Mouse (Mus musculus): ENCODE measurements at regions not wholly inside any gene's neighbourhood (a gene's known extent, or its start where the extent isn't known, plus 50 kb on each side); places are given as distances from the start of the nearest gene placed in this dataset.
A peak's percentile ranks its signal among the peaks of the same experiment; 100 is the strongest.

- Histone ChIP-seq H3K9me3 (ENCODE audit: low read depth, low read length) (no peaks in the 10 kb centered on the region; the same call in 1 of the 2 replicates), H3K27me3 (ENCODE audit: insufficient read depth, low read length) (no peaks in the 10 kb centered on the region), H3K4me3 (ENCODE audit: low read depth, low read length) (no peak overlapping the region), H3K4me1 (ENCODE audit: insufficient read depth) (no peaks in the 10 kb centered on the region), H3K4me2 (no peak overlapping the region), H3K36me3 (ENCODE audit: insufficient read depth) (no peaks in the 10 kb centered on the region), H3K27ac (ENCODE audit: low read depth) (no peak overlapping the region), H3K9ac (no peak overlapping the region)
- DNase-seq, result no peak
- ATAC-seq (ENCODE audit: insufficient read depth), result no peak
- TF ChIP-seq CTCF (IDR thresholded peaks at IDR 0.05; ENCODE audit: low read depth), result no peak
- WGBS, result 75% methylated on average over 4 of the region's 4 CpGs
Measured at GRCm38 (mm10) chr1:88909314-88909713, 160.9 kb upstream of the Sh3bp4 start.

DNA sequence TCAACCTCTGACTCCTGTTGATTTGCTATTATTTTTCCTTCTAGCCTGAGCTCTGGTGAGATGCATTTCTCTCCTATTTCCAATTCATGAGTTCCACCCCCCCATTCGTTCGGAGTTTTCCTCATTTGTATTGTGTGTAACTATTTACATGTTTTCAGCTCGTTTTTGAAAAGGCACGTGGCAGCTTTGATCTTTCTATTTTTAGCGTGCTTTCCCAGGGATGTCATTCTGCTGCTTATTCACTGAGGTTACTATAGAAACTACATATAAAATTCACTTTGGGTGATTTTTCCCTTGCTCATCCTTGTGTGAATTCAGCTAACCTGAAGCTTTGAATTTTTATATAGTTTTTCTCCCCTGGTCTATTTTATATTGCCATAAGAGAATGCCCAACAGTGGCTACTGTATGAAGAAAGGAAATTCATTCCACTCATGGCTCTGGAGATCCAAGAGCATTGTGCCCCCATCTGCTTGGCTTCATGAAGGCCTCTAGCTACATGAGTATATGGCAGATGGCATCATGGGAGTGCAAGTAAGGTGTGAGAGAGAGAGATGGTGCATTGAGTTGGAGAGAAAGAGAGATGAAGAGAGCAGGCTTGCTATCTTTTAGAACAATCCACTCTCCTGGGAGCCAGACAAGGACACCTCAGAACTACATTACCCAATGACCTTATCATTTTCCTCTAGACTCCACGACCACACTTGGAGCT, 160.2 kb upstream of the Sh3bp4 start:
- no peaks in the 10 kb centered on the region for H3K27me3 ChIP-seq (ENCODE audit: insufficient read depth, low read length)
- H3K4me2 ChIP-seq, result no peak overlapping the region
- H3K4me1 ChIP-seq (ENCODE audit: insufficient read depth), result no peaks in the 10 kb centered on the region
- WGBS, result 60% methylated on average over 6 of the region's 6 CpGs
- no peak overlapping the region for H3K4me3 ChIP-seq (ENCODE audit: low read depth, low read length)
- no peak overlapping the region for H3K27ac ChIP-seq (ENCODE audit: low read depth)
- ATAC-seq (ENCODE audit: insufficient read depth) (no peak), DNase-seq (no peak)
- H3K36me3 ChIP-seq (ENCODE audit: insufficient read depth), result no peaks in the 10 kb centered on the region
- H3K9ac ChIP-seq, result no peak overlapping the region
- H3K9me3 ChIP-seq (ENCODE audit: low read depth, low read length), result no peaks in the 10 kb centered on the region; the same call in 1 of the 2 replicates
- TF ChIP-seq CTCF (IDR thresholded peaks at IDR 0.05; ENCODE audit: low read depth), result no peak

GRCm38 (mm10) chr1:88911724-88912123, 158.5 kb upstream of the Sh3bp4 start:
- Histone ChIP-seq H3K9ac (no peak overlapping the region), H3K27ac (ENCODE audit: low read depth) (no peak overlapping the region), H3K4me1 (ENCODE audit: insufficient read depth) (no peaks in the 10 kb centered on the region), H3K27me3 (ENCODE audit: insufficient read depth, low read length) (no peaks in the 10 kb centered on the region), H3K4me3 (ENCODE audit: low read depth, low read length) (no peak overlapping the region), H3K4me2 (no peak overlapping the region), H3K9me3 (ENCODE audit: low read depth, low read length) (no peaks in the 10 kb centered on the region; the same call in 1 of the 2 replicates), H3K36me3 (ENCODE audit: insufficient read depth) (no peaks in the 10 kb centered on the region)
- TF ChIP-seq CTCF (IDR thresholded peaks at IDR 0.05; ENCODE audit: low read depth), result no peak
- ATAC-seq (ENCODE audit: insufficient read depth), result no peak
- DNase-seq, result no peak
- WGBS, result 64% methylated on average over 5 of the region's 5 CpGs

- DNase-seq (peak; percentile 24), ATAC-seq (ENCODE audit: insufficient read depth) (no peak)
- no peaks in the 10 kb centered on the region for H3K27me3 ChIP-seq (ENCODE audit: insufficient read depth, low read length)
- H3K4me2 ChIP-seq, result no peak overlapping the region
- no peak overlapping the region for H3K27ac ChIP-seq (ENCODE audit: low read depth)
- no peak overlapping the region for H3K4me3 ChIP-seq (ENCODE audit: low read depth, low read length)
- TF ChIP-seq CTCF (IDR thresholded peaks at IDR 0.05; ENCODE audit: low read depth), result no peak
- no peak overlapping the region for H3K9ac ChIP-seq
- no peaks in the 10 kb centered on the region for H3K4me1 ChIP-seq (ENCODE audit: insufficient read depth)
- no peaks in the 10 kb centered on the region; the same call in 1 of the 2 replicates for H3K9me3 ChIP-seq (ENCODE audit: low read depth, low read length)
- no peaks in the 10 kb centered on the region for H3K36me3 ChIP-seq (ENCODE audit: insufficient read depth)
- 61% methylated on average over 4 of the region's 4 CpGs for WGBS
Measured at GRCm38 (mm10) chr1:88916531-88917050, 153.6 kb upstream of the Sh3bp4 start.

DNA sequence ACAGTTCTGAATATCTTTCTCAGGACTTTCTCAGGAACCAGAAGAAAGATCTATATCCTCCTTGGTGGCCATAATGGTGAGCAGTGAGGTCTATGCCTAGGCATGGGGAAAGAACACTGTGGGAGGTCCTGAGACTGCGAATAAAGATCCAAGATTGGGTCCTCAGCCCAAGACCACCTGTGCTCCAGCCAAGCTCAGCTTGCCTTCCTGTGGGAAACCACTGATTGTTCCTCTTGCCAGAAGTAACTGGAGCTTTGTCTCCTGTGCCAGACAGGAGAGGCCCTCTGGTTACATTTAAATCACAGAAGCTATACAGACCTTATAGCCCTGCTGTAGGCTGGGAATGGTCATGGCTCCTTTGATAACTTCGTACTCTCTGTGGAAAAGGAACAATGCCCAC, 148.8 kb upstream of the Sh3bp4 start:
- no peak for TF ChIP-seq CTCF (IDR thresholded peaks at IDR 0.05; ENCODE audit: low read depth)
- no peaks in the 10 kb centered on the region; the same call in 1 of the 2 replicates for H3K9me3 ChIP-seq (ENCODE audit: low read depth, low read length)
- ATAC-seq (ENCODE audit: insufficient read depth) (no peak), DNase-seq (no peak)
- H3K27me3 ChIP-seq (ENCODE audit: insufficient read depth, low read length), result no peaks in the 10 kb centered on the region
- 82% methylated on average over 2 of the region's 2 CpGs for WGBS
- H3K9ac ChIP-seq, result no peak overlapping the region
- H3K4me3 ChIP-seq (ENCODE audit: low read depth, low read length), result no peak overlapping the region
- no peak overlapping the region for H3K27ac ChIP-seq (ENCODE audit: low read depth)
- no peak overlapping the region for H3K4me2 ChIP-seq
- H3K36me3 ChIP-seq (ENCODE audit: insufficient read depth), result no peaks in the 10 kb centered on the region
- peaks cover 8% of the 10 kb centered on the region; the same call in 1 of the 2 replicates for H3K4me1 ChIP-seq (ENCODE audit: insufficient read depth)

DNA sequence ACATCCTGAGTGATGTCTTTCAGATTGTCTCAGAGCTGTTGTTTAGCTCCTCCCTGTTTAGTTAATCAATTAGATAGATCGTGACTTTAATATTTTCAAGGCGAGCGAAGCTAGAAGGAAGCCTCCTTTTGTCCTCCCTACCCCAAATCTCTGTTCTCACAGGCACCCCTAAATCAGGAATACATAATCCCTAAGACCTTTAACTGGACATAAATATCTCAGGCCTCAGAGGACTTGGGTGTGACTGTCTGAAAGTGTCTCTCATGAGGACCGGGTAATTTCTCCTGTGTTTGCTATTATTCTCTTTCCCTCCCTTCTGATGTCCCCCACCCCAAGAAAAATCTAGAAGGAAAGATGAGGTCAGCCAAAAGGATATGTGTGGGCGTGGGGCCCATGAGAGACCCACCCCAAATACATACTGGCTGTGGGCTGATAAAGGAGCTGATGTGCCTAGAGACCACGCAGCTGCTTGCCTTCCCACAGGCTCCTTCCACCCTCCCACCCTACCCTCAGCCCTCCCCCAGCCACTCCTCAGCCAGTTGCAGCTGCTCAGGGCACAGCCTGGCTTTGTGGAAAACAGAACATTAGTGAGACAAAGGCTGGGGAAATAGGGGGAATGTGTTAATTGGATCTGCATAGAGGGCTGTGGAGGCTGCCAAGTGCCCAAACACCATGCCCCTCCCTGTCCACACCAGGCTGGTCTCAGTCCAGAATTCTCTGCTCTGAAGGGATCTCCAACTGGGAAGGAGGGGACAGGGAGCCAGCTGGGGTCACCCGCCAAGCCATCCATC, 146.2 kb upstream of the Sh3bp4 start:
- peak; percentile 89 for ATAC-seq (ENCODE audit: insufficient read depth)
- H3K9ac ChIP-seq, result no peak overlapping the region

GRCm38 (mm10) chr1:88935191-88935590, 135.0 kb upstream of the Sh3bp4 start:
- Histone ChIP-seq H3K27ac (ENCODE audit: low read depth) (no peak overlapping the region), H3K4me3 (ENCODE audit: low read depth, low read length) (no peak overlapping the region), H3K4me1 (ENCODE audit: insufficient read depth) (no peaks in the 10 kb centered on the region), H3K36me3 (ENCODE audit: insufficient read depth) (no peaks in the 10 kb centered on the region), H3K27me3 (ENCODE audit: insufficient read depth, low read length) (no peaks in the 10 kb centered on the region), H3K4me2 (no peak overlapping the region), H3K9ac (no peak overlapping the region), H3K9me3 (ENCODE audit: low read depth, low read length) (no peaks in the 10 kb centered on the region)
- ATAC-seq (ENCODE audit: insufficient read depth) (no peak), DNase-seq (no peak)
- no peak for TF ChIP-seq CTCF (IDR thresholded peaks at IDR 0.05; ENCODE audit: low read depth)
- WGBS, result 59% methylated on average over 1 of the region's 1 CpGs

More for the DNA sequence above, 146.2 kb upstream of the Sh3bp4 start:
- Histone ChIP-seq H3K4me1 (ENCODE audit: insufficient read depth) (peaks cover 8% of the 10 kb centered on the region; the same call in 1 of the 2 replicates), H3K27me3 (ENCODE audit: insufficient read depth, low read length) (no peaks in the 10 kb centered on the region), H3K27ac (ENCODE audit: low read depth) (no peak overlapping the region), H3K4me2 (no peak overlapping the region), H3K9me3 (ENCODE audit: low read depth, low read length) (no peaks in the 10 kb centered on the region), H3K36me3 (ENCODE audit: insufficient read depth) (no peaks in the 10 kb centered on the region), H3K4me3 (ENCODE audit: low read depth, low read length) (no peak overlapping the region)
- WGBS, result 40% methylated on average over 7 of the region's 7 CpGs
- TF ChIP-seq CTCF (IDR thresholded peaks at IDR 0.05; ENCODE audit: low read depth), result no peak
- DNase-seq, result peak; percentile 54
